Mouse (Mus musculus) thymus, postnatal 4 days (tissue): ENCODE measurements around the gene St3gal2.
"Not testable (repeated sequence)": the region's sequence is repeated elsewhere in the genome, so short reads cannot be mapped to it uniquely, and the experiment has no call there.

ENCODE experiments used
- DNase-seq: peaks from one replicate; pipeline ENCODE4 v3.0.0; 2021

The St3gal2 gene

DNA sequence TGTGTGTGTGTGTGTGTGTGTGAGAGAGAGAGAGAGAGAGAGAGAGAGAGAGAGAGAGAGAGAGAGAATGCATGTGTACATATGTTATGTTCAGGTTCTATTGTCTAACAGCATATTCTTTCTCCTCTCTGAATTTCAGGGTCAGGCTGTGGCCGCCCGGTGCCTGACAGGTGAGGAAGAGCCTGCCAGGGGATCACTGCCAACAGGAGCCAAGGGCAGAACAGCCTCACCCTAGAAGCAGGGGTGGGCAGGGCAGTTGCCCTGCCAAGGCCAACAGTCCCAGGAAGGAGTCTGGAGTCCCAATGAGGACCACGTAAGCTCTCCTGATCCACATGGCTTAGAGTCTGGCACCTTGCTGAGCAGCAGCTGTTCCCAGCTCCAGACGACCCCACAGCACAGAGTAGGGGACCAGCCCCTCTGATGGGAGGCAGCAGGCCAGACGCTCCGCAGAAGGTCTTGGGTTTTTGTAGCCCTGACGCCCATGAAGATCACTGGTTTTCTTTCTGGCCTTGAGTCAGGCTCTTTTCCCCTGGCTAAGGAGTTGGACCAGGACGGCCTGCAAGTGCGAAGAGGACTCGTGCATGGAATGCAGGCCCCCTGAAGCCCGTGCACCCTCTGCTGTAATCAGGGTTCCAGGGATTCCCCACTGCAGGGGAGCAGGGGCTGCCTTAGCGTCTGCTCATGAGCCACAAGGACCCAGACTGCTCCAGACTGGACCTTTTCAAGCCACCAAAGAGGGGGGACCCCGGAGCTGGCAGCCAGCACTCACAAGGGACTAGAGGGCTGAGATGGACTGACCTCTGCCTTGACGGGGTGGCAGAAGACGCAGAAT lies 37.1 kb downstream of the St3gal2 start:
- DNase-seq = no peak

DNA sequence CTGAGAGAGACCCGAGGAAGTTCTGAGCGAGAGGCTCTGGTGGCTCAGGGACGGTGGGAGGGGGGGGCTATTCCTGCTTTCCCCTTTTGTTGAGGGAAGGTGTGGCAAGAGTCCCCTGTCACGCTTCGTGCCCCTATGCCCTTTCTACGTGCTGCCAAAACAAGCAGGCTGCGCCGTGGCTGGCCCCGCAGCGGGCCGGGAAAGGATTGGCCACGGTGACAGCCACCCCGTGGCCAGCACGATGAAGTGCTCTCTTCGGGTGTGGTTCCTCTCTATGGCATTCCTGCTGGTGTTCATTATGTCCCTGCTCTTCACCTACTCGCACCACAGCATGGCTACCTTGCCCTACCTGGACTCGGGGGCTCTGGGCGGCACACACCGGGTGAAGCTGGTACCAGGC lies 37.7 kb downstream of the St3gal2 start:
- DNase-seq = no peak

DNA sequence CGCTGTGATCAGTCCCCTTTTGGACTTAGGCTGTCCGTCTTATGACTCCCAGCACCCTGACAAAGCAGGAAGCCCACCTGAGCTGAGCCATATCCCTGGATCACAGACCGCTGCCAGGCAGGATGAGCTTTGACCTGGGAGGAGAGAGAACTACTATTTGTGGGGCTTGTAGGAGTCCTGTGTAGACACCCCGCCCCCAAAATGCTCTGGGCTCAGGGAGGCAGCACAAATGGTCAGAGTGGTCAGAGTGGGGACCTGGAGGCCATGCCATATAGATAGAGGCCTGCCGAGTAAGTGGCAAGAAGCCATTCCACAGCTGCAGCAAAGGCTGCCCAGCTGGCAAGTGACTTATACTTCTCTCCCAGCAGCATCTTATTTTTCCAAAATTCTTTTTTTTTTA lies 38.4 kb downstream of the St3gal2 start:
- no peak for DNase-seq

DNA sequence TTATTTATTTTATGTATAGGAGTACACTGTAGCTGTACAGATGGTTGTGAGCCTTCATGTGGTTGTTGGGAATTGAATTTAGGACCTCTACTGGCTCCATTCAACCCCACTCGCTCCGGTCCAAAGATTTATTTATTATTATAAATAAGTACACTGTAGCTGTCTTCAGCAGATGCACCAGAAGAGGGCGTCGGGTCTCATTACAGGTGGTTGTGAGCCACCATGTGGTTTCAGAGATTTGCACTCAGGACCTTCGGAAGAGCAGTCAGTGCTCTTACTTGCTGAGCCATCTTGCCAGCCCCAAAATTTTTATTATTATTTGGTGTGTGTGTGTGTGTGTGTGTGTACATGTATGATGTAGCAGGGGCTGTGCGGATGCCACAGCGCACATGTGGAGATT lies 38.8 kb downstream of the St3gal2 start:
- not testable (repeated sequence) for DNase-seq

DNA sequence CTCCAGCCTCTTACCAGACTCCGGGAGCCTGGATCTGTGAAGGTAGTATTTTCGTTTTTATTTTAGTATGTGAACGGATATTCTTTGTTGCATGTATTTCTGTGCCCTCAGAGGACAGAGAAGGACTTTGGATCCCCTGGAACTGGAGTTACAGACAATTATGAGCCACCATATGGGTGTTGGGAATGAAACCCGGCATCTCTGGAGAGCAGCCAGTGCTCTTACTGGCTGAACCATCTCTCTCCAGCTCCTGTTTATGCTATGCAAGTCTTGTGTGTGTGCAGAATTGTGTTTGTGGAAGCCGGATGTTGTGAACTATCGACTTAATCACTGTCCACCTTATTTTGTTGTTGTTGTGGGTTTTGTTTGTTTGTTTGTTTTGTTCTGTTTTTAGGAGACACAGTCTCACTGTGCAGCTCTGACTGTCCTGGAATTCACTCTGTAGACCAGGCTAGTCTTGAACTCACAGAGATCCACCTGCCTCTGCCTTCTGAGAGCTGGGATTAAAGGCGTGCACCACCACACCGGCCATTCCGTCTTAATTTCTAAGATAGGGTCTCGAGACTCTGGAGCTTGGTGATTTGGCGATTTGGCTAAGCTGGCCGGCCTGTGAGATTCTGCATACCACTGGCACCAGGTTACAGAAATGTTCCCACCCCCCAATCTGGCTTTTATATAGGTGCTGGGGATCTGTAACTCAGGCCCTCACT lies 39.5 kb downstream of the St3gal2 start:
- no peak for DNase-seq

DNA sequence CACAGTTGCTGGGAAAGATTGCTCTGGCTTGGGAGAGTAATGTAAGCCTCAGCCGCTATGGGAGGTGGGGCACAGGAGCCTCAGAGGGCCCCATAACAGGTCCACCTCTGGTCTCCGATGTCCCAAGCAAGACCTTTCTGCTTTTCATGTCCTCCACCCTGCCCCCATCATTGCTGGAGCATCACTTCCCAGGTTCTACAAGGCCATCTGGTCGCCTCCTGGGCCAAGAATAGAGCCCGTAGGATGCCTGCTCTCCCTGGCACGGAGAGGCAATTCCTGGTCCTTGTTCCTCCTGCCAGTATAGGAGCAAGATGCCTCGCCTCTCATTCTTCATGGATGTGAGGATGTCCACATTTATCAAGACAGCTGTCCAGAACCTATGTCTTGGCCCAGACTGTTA lies 40.2 kb downstream of the St3gal2 start:
- DNase-seq = no peak

DNA sequence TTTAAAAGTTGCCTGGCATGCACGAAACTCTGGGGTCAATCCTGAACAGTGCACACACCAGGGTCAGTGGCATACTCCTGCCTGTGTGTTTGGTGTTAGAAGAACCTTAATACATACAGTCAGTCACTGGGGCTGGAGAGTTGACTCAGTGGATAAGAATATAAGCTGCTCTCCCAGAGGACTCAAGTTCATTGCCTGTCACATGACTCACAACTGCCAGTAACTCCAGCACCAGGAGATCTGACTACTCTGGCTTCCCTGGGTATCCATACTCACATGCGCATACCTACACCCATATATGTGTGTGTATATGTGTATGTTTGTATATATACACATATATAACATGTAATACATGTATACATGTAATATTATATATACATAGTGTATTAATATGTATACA lies 43.3 kb downstream of the St3gal2 start:
- DNase-seq = no peak

DNA sequence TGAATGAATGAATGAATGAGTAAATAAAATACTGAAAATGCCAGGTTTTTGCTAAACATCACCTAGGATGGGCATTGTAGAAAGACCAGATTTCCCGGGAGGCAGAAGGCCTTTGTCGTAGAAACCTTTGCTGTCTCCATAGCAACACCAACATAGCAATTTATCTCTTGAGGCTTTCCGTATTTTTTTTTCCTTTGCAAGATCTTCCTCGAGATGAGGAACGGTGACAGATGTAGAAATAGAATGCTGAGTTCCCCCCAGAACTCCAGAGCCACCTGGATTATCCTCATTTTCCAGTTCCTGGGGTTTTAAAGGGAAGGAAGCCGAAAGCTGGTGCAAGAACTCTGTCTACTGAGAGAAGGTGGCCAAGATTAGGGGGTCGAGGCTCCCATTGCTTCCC lies 44.9 kb downstream of the St3gal2 start:
- no peak for DNase-seq

DNA sequence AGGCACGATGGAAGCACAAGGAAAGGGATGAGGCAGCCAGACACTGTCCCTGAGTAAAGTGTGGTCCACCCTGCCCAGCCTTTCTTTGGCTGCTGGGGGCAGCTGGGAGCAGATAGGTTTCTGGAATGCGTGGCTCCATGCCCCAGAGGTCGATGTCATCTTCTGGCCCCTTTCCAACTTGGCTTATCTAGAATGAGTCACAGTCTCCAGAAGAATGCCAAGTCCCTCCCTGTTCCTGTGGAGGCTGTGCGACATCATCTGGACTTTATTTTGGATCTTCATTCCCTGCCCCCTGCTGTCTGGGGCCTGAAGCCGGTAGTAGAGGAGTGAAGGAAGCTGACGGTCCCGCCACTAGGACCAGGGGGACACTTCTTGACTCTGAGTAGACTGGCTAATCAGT lies 45.9 kb downstream of the St3gal2 start:
- DNase-seq = no peak

DNA sequence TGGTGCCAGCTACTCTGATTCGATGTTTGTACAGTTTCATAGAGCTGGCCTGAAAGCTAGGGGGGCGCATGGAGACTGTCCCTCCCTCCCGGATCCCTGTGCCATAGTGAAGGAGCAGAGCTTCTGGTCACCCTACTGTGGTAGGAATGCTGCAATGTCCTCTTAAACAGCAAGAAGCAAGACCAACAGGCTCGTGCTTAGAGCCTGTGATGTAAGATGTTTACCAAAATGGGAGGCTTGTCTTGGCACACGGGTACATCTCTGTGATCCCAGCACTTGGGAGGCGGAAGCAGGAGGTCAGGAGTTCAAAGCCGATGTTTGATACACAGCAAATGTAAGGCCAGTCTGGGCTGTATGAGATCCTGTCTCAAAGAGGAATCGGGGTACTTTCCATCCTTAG lies 46.9 kb downstream of the St3gal2 start:
- no peak for DNase-seq

DNA sequence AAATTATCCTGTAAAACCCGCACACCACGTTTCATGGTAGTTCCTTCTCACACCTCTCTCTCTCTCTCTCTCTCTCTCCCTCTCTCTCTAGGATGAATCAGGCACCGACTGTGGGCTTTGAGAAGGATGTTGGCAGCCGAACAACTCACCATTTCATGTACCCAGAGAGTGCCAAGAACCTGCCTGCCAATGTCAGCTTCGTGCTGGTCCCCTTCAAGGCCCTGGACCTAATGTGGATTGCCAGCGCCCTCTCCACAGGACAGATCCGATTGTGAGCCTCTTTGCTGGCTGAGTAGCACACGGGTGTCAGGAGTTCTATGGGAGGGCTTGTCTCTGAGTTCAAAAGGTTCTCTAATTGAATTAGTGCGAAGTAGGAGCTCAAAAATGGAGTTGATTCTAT lies 47.6 kb downstream of the St3gal2 start:
- no peak for DNase-seq

DNA sequence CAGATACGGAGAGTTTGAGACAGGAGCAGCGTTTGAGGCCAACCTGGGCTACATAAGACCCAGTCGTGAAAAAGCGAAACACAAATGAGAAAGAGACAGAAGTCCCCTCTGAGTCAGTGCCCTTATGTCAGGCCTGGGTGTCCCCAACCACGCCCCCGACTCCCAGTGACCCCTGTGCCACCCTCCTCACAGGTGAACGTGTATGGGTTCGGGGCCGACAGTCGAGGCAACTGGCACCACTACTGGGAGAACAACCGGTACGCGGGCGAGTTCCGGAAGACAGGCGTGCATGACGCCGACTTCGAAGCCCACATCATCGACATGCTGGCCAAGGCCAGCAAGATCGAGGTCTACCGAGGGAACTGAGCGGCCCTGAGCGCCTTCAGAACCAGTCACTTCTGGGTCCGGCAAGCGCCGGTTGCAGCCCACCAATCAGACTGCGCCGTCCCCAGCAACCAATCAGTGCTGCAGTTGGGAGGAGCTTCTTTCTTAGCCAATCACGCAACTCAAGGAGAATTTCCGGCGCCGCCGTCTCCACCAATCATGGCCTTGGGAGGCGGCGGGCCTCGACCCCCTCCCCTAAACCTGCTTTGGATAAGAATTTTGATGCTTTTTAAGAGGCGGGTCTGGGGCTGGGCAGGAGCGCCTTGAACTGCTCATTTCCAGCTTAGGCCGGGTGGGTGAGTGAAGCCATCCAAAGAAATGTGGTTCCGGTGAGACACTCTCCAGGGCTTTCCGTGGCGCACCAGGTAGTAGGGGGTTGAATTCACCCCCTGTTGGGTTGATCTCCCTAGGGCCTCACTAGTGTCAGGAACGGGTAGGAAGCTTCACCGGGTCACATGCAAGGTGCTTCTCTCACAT lies 50.4 kb downstream of the St3gal2 start:
- peak; percentile 90 for DNase-seq

DNA sequence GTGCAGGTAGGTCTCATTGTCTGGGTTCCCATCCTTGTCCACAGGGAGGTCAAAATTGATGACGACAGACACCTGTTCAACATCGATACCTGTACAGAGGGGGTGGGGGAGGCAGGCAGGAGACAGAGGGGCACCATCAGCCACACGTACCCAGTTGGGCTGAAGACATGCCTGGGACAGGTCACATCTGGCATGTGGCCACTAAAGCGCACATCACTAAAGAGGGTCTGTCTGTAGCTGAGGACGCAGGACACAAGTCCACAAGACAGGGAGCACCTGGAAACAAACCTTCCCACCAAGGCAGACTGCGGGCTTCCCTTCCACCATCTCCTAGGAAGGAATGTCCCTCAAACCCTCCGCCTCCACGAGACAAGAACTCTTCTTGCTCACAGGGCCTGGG lies 56.8 kb downstream of the St3gal2 start:
- DNase-seq = not testable (repeated sequence)

DNA sequence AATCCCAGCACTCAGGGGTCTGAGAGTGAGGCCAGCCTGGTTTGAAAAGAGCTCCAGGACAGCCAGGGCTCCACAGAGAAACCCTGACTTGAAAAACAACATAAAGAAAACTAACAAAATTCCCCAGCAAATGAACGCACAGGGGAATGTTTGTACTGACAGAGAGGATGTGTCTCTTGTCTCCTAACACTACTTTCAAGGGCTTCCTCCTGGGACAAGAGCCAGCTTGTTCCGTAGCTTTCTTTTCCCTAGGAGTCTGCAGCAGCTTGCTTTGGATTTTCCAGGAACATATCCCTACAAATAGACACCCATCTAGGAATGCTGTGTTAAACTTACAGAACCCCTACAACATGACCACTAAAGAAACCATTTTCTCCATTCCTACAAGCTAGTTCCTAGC lies 58.3 kb downstream of the St3gal2 start:
- not testable (repeated sequence) for DNase-seq

DNA sequence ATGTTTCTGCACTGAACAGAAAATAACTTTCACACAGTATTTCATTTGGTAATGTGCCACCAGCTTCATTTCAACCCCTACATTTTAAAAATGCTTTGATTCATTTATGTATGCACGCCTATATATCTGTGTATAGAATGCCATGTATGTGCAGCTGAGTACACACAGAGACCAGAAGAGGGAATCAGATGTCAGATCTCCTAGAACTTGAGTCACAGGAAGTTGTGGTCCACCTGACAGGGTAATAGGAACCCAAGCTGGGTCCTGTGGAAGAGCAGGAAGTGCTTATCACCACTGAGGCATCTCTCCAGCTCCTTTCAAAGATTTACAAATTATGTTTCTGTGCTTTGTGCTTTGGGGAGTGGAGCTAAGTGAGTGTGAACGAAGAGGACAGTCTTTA lies 61.6 kb downstream of the St3gal2 start:
- no peak for DNase-seq

DNA sequence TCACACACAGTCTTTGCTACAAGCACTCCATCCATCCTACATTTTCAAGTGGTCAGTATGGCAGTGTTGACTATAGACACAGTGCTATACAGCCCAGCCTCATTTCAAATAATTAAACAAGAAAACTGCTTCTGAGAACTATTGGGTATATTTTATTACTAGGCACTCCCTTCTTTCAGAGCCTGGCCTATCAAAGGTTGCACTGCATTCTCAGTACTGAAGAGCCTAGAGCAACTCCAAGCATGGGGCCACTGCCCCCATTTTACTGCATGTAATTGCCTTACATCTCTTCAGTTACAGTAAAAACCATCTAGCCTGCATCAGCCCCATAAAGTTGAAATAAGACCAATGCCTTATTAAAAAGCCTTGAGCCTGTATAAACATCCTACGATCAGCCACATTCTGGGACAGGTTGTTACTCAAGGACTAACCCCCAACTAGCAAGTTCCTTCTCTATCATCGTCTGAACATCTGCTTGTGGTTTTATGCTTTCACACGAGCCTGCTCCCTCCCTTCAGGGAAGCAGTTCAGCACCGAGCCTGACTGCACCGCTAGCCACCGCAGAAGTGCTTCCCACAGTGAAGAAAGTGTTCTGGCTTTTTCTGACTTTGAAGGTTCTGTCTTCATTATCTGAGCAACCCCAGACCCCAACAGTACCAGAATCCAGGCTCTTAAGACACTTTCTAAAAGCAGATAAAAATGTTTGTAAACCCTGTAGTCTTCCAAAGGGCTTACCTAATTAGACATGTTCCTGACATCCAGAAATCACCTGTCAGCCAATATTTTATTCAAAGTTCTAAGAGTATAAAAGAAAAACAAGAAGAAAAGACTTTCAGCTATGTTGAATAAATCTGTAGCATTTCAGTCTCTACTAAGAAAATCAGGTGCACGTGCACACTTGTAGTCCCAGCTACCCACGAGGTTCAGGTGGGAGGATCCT lies 68.4 kb downstream of the St3gal2 start:
- DNase-seq = peak; percentile 60

DNA sequence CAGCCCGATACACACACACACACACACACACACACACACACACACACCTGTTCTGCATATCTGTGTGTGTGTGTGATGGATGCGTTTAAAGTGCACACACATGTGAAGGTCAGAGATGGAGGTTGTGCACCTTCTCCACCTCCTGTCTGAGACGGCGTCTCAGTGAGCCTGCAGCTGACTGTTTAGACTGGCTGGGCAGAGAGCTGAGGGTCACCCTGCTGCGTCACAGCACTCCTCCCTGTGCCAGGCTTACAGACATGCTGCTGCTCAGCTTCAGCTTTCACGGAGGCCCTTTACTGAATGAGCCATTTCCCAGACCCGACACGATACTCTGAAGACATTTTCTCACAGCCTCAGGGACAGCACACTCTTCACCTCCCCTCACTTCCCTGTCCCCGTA lies 70.3 kb downstream of the St3gal2 start:
- no peak for DNase-seq

DNA sequence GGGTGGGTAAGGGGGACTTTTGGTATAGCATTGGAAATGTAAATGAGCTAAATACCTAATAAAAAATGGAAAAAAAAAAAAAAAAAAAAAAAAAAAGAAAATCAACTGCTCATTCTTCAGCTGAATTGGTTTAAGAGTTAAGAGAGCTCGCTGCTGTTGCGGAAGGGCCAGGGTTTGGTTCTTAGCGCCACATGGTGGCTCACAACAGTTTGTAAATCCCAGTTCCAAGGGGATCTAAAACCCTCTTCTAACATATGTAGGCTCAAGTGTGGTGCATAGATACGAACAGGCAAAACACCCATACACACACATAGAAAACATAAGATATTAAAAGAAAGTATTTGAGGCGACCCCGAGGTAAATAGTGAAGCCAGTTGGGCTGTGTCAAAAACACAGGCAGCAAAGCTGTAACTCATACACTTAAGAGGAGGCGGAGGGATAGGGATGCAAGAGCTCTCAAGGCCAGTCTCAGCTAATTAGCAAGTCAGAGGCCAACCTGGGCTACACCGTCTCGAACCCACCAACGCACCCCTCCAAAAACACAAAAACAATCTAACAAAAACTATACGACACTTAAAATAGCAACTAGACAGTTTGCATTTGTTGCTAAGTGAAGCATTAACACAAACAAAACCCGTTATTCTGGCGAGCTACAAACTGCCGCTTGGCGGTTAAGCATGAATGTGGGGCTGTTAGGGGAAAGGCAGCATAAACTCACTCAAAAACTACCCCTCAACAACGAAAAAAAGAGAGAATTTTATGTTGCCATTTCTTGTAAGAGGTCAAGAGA lies 77.1 kb downstream of the St3gal2 start:
- DNase-seq = no peak

DNA sequence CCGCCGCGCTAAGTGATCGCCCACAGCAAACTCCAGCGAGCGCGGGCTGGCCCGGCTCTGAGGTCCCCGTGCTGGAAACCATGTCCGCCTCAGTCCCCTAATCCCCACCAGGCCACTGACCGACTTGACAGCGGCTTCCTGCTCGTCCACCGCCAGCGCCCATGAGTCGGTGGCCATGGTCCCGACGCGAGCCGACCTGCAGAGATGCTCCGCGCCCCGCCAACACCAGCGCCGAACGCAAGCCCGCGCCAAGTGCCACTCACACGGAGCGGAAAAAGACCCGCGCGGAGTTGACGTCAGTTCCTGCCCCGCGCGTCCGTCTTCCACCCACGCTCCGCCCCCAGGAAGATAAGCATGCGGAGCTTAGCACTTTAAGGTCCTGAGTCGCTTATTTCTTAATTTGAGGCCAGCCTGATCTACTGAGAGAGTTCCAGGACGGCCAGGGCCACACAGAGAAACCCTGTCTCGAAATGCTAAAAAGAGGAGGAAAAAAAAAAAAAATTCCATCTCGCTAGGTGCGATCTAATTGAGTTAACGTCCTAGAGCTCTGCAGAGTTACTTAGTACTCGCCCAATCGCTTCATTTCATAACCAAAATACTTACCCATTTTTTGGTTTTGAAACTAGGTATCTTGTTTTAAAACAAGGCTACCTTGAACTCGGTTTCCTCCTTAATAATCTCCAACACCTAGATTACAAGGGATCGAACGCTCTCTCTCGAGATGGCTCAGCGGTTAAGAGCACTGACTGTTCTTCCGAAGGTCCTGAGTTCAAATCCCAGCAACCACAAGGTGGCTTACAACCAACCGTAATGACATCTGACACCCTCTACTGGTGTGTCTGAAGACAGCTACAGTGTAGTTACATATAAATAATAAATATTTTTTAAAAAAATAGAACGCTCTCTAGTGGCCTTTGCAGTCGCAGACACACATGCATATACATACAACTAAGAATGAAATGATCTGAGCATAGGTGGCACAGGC lies 78.1 kb downstream of the St3gal2 start, which contains the start of gene Ddx19a:
Gene Ddx19a, minus strand, starts transcription at position 254 of the 985 bp plus-strand sequence.
- DNase-seq = peak; percentile 92
